ENCODE assay signal across 10 mouse cellular contexts in genomic region chr3:75202808-75203503, GRCm38 (mm10). TPM values are rescaled to one million over a fixed set of nuclear protein-coding genes. Genes with fewer than 3 reads are reported as not detected.
A peak's percentile ranks its signal among the peaks of the same experiment; 100 is the strongest.
DNase-seq lines count a peak whose midpoint lies in the region; ATAC-seq and TF ChIP-seq lines count a peak whose summit lies in the region.
"Had no signal": no experiment of that assay in that cellular context is flagged by ENCODE, and none has a peak within 500 bp of the region (broad histone marks: within the 10 kb centered on the region; RNA-seq: fewer than 3 reads in every experiment).

No protein-coding gene starts in this region.

- 0 out of 2 replicates have a peak, but pooled peaks have one; percentile 24 for ATAC-seq in hindbrain, embryonic 14.5 days (ENCODE audit: low FRiP score)
- ATAC-seq in midbrain, embryonic 11.5 days (ENCODE audit: low FRiP score) = peak; percentile 73; the same call in 1 of the 2 replicates

- DNase-seq in heart, adult 2 months = peak in 1 of 2 experiments; percentile 26
- no peak for DNase-seq in heart, embryonic 10.5 days (ENCODE audit: low spot score)
- DNase-seq in ZHBTc4 (ENCODE audit: low read depth, low spot score) = peak; percentile 68
- peak; percentile 62 for DNase-seq in embryo, embryonic 11 days
- DNase-seq in hindbrain, embryonic 14.5 days (ENCODE audit: low spot score) = peak; percentile 76
- DNase-seq in left cerebral cortex, adult 11 months (ENCODE audit: low spot score) = peak; percentile 31
- peak; percentile 91 for DNase-seq in midbrain, embryonic 11.5 days (ENCODE audit: low spot score, missing footprints)
- peak; percentile 15 for DNase-seq in spleen, adult 12 weeks (ENCODE audit: low spot score)

- no peaks in the 10 kb centered on the region for H3K9me3 ChIP-seq in heart, embryonic 10.5 days
- no peaks in the 10 kb centered on the region for H3K9me3 ChIP-seq in hindbrain, embryonic 14.5 days (ENCODE audit: control insufficient read depth, low read length)
- H3K9me3 ChIP-seq in midbrain, embryonic 11.5 days (ENCODE audit: control insufficient read depth, low read length) = no peaks in the 10 kb centered on the region
- H3K9me3 ChIP-seq: liver, embryonic 15.5 days had no signal

- intact Hi-C loops in heart, adult 2 months (cut with DNase I) = no loop called here

- H3K4me2 ChIP-seq in hindbrain, embryonic 14.5 days (replicated peaks) = no peak overlapping the region
- no peak overlapping the region for H3K4me2 ChIP-seq in midbrain, embryonic 11.5 days
- H3K4me2 ChIP-seq: liver, embryonic 15.5 days had no signal

- no peaks in the 10 kb centered on the region for H3K36me3 ChIP-seq in heart, adult 2 months (ENCODE audit: control insufficient read depth, insufficient read depth, low read length)
- no peaks in the 10 kb centered on the region for H3K36me3 ChIP-seq in heart, embryonic 10.5 days
- H3K36me3 ChIP-seq in hindbrain, embryonic 14.5 days (replicated peaks; ENCODE audit: control insufficient read depth, insufficient read depth) = no peaks in the 10 kb centered on the region
- H3K36me3 ChIP-seq in midbrain, embryonic 11.5 days (ENCODE audit: control insufficient read depth, insufficient read depth, low read length) = no peaks in the 10 kb centered on the region
- H3K36me3 ChIP-seq: liver, embryonic 15.5 days had no signal

- no peak for TF ChIP-seq POLR2A in heart, adult 2 months (IDR thresholded peaks at IDR 0.05; ENCODE audit: insufficient read depth, low read depth, low read length)

- peak; percentile 77 for TF ChIP-seq CTCF in heart, adult 2 months (IDR thresholded peaks at IDR 0.05)

- H3K9ac ChIP-seq in heart, adult 2 months (ENCODE audit: low read depth, low read length) = no peak overlapping the region
- no peak overlapping the region for H3K9ac ChIP-seq in hindbrain, embryonic 14.5 days
- no peak overlapping the region for H3K9ac ChIP-seq in midbrain, embryonic 11.5 days (ENCODE audit: low read length)
- H3K9ac ChIP-seq: liver, embryonic 15.5 days had no signal

- 31% methylated on average over 12 of the region's 12 CpGs for WGBS in heart, adult 2 months
- WGBS in heart, embryonic 10.5 days = 39% methylated on average over 12 of the region's 12 CpGs
- 44% methylated on average over 12 of the region's 12 CpGs for WGBS in hindbrain, embryonic 14.5 days
- 40% methylated on average over 12 of the region's 12 CpGs for WGBS in midbrain, embryonic 11.5 days

- no peak overlapping the region for H3K4me3 ChIP-seq in heart, adult 2 months
- no peak overlapping the region for H3K4me3 ChIP-seq in heart, embryonic 10.5 days
- H3K4me3 ChIP-seq in hindbrain, embryonic 14.5 days (replicated peaks; ENCODE audit: low read length) = no peak overlapping the region
- H3K4me3 ChIP-seq in midbrain, embryonic 11.5 days (ENCODE audit: low read depth, low read length) = no peak overlapping the region
- H3K4me3 ChIP-seq: liver, embryonic 15.5 days had no signal

- no peaks in the 10 kb centered on the region for H3K4me1 ChIP-seq in heart, adult 2 months (ENCODE audit: control insufficient read depth, insufficient read depth, low read length)
- H3K4me1 ChIP-seq in heart, embryonic 10.5 days = no peaks in the 10 kb centered on the region
- no peaks in the 10 kb centered on the region for H3K4me1 ChIP-seq in hindbrain, embryonic 14.5 days (replicated peaks; ENCODE audit: control insufficient read depth, insufficient read depth, low read length)
- no peaks in the 10 kb centered on the region for H3K4me1 ChIP-seq in midbrain, embryonic 11.5 days (ENCODE audit: control insufficient read depth, insufficient read depth, low read length)
- H3K4me1 ChIP-seq: liver, embryonic 15.5 days had no signal

- no peaks in the 10 kb centered on the region for H3K79me2 ChIP-seq in heart, adult 2 months (replicated peaks; ENCODE audit: control insufficient read depth, insufficient read depth, low read length)

- no peak for TF ChIP-seq EP300 in heart, adult 2 months (IDR thresholded peaks at IDR 0.05; ENCODE audit: insufficient read depth, low read depth, low read length)

- H3K27ac ChIP-seq in heart, adult 2 months = no peak overlapping the region
- H3K27ac ChIP-seq in heart, embryonic 10.5 days = no peak overlapping the region
- H3K27ac ChIP-seq in hindbrain, embryonic 14.5 days = no peak overlapping the region
- H3K27ac ChIP-seq in midbrain, embryonic 11.5 days (ENCODE audit: low read depth, low read length) = no peak overlapping the region
- H3K27ac ChIP-seq: liver, embryonic 15.5 days had no signal

- no peaks in the 10 kb centered on the region for H3K27me3 ChIP-seq in heart, adult 2 months (ENCODE audit: control insufficient read depth, insufficient read depth, low read length)
- no peaks in the 10 kb centered on the region for H3K27me3 ChIP-seq in heart, embryonic 10.5 days (ENCODE audit: insufficient read depth, poor library complexity, severe bottlenecking)
- H3K27me3 ChIP-seq in hindbrain, embryonic 14.5 days (ENCODE audit: control insufficient read depth, insufficient read depth, low read length) = no peaks in the 10 kb centered on the region
- H3K27me3 ChIP-seq in midbrain, embryonic 11.5 days (ENCODE audit: control insufficient read depth, insufficient read depth, low read length) = no peaks in the 10 kb centered on the region
- H3K27me3 ChIP-seq: liver, embryonic 15.5 days had no signal

RNA-seq across cellular contexts. Expression of gene Zbbx, which starts 38.1 kb away (rescaled TPM):
- total RNA-seq in heart, adult 2 months (2021) = not detected
- 0.12 TPM in 1 of 2 replicates, not detected in the other for polyA plus RNA-seq in heart, adult 2 months (2012; rRNA removed)
- not detected in 2 replicates for polyA plus RNA-seq in heart, embryonic 10.5 days (2016; fragmentation: Nextera tagmentation; extraction: Ambion mirVana)
- polyA plus RNA-seq in hindbrain, embryonic 14.5 days (2014; fragmentation: Nextera tagmentation; extraction: Ambion mirVana) = 1.3 and 1.7 TPM in 2 replicates
- 0.14 and 0.15 TPM in 2 replicates for polyA plus RNA-seq in midbrain, embryonic 11.5 days (2014; fragmentation: Nextera tagmentation; extraction: Ambion mirVana)
- total RNA-seq: adrenal gland, postnatal 4 days had no signal
- polyA plus RNA-seq: liver, embryonic 15.5 days had no signal
